Mouse (Mus musculus): Measurements from ENCODE around the gene Elf4.

DNA sequence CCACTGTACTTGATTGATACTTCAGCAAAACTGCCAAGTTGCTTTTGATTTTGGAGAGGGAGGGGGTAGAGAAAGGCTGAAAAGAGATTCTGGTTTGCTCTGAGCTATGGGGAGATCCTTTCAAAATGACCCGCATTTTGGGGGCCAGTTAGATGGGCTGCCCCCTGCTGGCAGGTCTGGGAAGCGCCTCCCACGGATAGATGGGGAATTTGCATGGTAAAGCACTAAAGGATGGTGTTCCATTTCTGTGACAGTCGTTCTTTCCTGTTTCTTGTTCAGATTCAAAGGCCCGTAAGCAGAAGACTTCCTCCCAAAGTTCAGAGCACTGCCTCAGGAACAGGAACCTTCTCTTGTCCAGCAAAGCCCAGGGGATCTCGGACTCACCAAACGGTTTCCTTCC, 79.3 kb downstream of the Elf4 start:
- peak; percentile 88 for TF ChIP-seq CTCF (IDR thresholded peaks at IDR 0.05)
- TF ChIP-seq EP300 (IDR thresholded peaks at IDR 0.05; ENCODE audit: insufficient read depth, low read depth, low read length): 0 out of 2 replicates have a peak, but pooled peaks have one; percentile 12
